Mouse (Mus musculus): ENCODE data around the gene Rhobtb3. TPM values are rescaled to one million over a fixed set of nuclear protein-coding genes. Genes with fewer than 3 reads are reported as not detected.
"Not testable (repeated sequence)": the region's sequence is repeated elsewhere in the genome, so short reads cannot be mapped to it uniquely, and the experiment has no call there.

Gene Rhobtb3
- polyA plus RNA-seq, 1 experiment from 2014 or later, result 71.3 TPM

DNA sequence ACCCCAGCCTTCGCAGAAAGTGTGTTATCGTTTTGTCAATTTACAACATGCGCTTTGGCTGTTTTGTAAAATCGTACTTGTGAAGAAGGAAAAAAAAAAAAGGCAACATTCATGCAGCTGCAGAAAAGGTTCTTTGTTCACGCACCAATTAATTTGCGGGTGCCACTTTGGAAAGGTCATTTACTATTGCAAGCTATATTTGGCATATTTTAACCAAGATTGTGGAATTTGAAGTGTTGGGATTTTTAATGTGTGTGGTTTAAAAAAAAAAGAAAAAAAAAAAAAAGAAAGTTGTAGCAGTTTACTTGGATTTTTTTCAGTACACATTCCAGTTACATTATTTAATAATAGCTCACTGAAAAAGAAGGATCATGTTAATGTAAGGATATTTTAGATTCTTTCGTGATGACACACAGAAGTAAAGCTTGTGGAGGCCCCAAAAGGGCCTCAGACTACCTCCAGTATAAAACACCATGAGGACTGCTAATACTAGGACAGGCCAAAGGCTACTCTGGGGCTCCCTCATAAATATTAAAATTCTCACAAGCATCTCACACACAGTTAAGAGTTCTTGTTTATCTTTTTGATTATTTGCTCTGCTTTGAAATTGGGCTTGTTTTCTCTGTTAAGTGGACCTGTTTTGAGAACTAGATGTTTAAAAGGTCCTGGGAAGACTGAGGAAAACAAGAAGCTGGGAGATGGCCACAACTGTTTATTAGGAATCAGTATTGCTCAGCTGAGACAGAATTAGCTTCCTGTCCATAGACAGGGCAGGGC is 507 bp upstream of the Rhobtb3 start:
- no peak for ATAC-seq (ENCODE audit: insufficient number of reproducible peaks, insufficient read depth, low FRiP score, low TSS enrichment)
- peak overlapping the region; percentile 63 for H3K4me2 ChIP-seq (replicated peaks)
- WGBS, result under 1% methylated on average over 7 of the region's 7 CpGs

DNA sequence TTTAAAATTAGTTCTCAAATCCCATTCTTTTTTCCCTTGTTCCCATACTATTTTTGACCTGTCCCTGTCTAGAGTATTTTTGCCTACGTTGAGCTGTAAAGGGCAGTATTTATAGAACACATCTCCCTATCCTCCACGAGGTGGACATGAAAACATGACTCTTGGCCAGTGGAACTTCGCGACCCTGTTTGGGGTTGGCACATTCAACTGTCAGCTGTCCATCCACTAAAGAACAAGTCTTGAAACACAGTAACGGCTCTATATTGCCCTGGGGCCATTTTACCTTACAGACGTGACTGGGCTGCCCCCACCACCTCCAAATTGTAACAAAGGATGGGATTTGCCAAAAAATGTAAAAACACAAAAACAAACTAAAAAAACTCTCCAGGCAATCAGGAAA is 994 bp downstream of the Rhobtb3 start:
- peaks cover 25% of the 10 kb centered on the region for H3K4me1 ChIP-seq
- H3K4me3 ChIP-seq, result peak overlapping the region; percentile 76
- peak overlapping the region; percentile 94 for H3K9ac ChIP-seq
- no peaks in the 10 kb centered on the region for H3K27me3 ChIP-seq
- WGBS, result under 1% methylated on average over 6 of the region's 6 CpGs
- no peaks in the 10 kb centered on the region for H3K9me3 ChIP-seq
- H3K4me2 ChIP-seq (replicated peaks), result peak overlapping the region; percentile 63
- H3K36me3 ChIP-seq, result peaks cover 18% of the 10 kb centered on the region
- no peak for ATAC-seq (ENCODE audit: insufficient number of reproducible peaks, insufficient read depth, low FRiP score, low TSS enrichment)
- peak overlapping the region; percentile 100 for H3K27ac ChIP-seq

More for the DNA sequence above, 507 bp upstream of the Rhobtb3 start:
- Histone ChIP-seq H3K4me1 (peaks cover 25% of the 10 kb centered on the region), H3K9me3 (no peaks in the 10 kb centered on the region), H3K4me3 (peak overlapping the region; percentile 76), H3K27ac (peak overlapping the region; percentile 100), H3K27me3 (no peaks in the 10 kb centered on the region), H3K36me3 (peaks cover 3% of the 10 kb centered on the region; the same call in 1 of the 2 replicates), H3K9ac (peak overlapping the region; percentile 94)

DNA sequence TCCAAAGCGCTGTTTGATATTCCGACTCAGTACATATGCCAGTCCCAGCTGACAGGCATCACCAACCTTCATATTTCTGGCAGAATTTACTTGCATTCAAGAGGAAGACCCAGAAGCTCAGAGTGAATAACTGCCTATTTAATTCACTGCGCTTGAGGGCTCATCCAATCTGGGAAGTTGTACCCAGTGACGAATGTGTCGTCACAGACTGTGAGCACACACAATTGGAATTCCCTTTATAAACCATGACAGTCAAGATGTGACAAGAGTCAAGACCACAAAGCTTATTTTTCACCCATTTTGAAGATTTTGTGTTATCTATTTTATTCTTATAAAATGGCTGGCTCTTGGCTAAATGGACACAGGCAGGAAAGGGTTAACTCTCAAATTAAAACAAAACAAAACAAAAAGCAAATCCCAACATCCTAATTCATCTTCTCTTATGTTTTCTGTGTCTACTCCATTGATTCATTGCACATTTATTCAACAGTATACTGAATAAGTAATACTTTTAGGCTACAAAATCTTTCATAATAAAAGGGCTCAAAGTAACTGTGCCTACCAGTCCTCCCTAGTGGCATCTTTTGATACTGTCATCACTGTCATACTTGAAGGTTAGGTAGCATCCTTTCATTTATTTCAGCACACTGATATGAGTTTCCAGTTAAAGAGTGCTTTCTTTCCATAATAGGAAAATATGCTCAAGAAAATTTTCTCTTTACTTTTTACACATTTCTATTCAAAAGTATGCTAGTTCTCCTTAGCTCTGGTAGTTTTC is 2.0 kb downstream of the Rhobtb3 start:
- peaks cover 24% of the 10 kb centered on the region for H3K36me3 ChIP-seq
- H3K4me1 ChIP-seq, result peaks cover 25% of the 10 kb centered on the region
- 84% methylated on average over 5 of the region's 5 CpGs for WGBS
- ATAC-seq (ENCODE audit: insufficient number of reproducible peaks, insufficient read depth, low FRiP score, low TSS enrichment), result no peak
- H3K4me2 ChIP-seq (replicated peaks), result peak overlapping the region; percentile 48
- H3K4me3 ChIP-seq, result peak overlapping the region; percentile 15
- H3K27me3 ChIP-seq, result no peaks in the 10 kb centered on the region
- H3K9me3 ChIP-seq, result no peaks in the 10 kb centered on the region
- no peak overlapping the region for H3K27ac ChIP-seq
- no peak overlapping the region for H3K9ac ChIP-seq

DNA sequence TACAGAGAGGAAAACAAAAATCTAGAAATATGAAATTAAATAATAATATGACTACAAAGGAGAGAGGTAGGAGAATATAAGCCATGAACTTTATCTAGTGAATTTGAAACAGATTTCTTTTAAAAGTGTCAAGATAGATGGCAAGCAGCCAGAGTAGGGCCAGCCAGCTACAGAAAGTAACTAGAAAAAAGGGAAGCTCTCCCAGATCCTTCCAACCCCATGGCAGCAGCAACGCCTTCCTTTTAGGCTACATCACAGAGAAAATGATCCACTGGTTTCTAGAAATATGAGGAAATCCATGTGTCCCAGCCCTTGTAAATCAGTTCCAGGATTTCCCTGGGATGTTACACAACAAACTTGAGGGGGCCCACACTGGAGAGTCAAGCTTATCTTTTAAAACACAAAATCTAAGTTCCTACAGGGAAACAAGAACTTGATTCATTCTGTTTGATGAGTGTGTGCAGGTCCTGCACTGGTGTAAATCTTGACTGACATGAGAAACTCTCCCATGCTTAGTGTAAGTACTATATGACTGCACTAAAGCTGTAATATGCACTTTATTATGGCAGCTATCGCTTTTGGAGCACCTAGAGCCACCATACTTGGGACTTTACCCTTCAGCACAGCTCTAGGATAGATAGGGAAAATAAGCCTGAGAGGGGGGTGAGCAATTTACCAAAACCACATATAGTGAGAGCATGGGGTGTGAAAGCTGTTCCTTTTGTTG is 2.8 kb downstream of the Rhobtb3 start:
- no peak overlapping the region for H3K9ac ChIP-seq
- WGBS, result 66% methylated on average over 2 of the region's 2 CpGs
- H3K27ac ChIP-seq, result no peak overlapping the region
- H3K4me3 ChIP-seq, result peak overlapping the region; percentile 15; the same call in 1 of the 2 replicates
- ATAC-seq (ENCODE audit: insufficient number of reproducible peaks, insufficient read depth, low FRiP score, low TSS enrichment), result no peak
- H3K36me3 ChIP-seq, result peaks cover 24% of the 10 kb centered on the region
- H3K4me2 ChIP-seq (replicated peaks), result peak overlapping the region; percentile 48
- no peaks in the 10 kb centered on the region for H3K27me3 ChIP-seq
- H3K4me1 ChIP-seq, result peaks cover 25% of the 10 kb centered on the region
- H3K9me3 ChIP-seq, result no peaks in the 10 kb centered on the region

DNA sequence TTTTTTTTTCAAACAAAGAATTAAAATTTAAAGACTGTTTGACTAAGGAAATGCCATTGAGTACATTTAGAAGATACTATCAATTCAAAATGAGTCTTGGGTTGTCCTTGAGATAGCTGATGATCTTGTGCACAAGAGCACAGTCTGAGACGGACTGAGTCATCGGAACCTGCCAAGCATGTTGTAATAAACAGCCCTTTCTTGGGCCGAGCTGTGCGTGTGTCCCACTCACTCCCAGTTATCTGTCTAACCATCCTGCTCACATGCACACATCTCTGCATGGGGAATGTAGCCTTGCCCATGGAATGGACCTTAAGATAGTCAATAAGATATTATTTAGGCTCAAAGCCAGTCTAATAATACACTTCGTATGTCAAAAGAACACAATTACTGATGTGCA is 4.9 kb downstream of the Rhobtb3 start:
- H3K27ac ChIP-seq, result no peak overlapping the region
- no peak overlapping the region for H3K4me3 ChIP-seq
- H3K9me3 ChIP-seq, result no peaks in the 10 kb centered on the region
- H3K9ac ChIP-seq, result no peak overlapping the region
- 93% methylated on average over 5 of the region's 5 CpGs for WGBS
- no peak for ATAC-seq (ENCODE audit: insufficient number of reproducible peaks, insufficient read depth, low FRiP score, low TSS enrichment)
- H3K27me3 ChIP-seq, result no peaks in the 10 kb centered on the region
- no peak overlapping the region for H3K4me2 ChIP-seq (replicated peaks)
- H3K36me3 ChIP-seq, result peaks cover 24% of the 10 kb centered on the region
- peaks cover 20% of the 10 kb centered on the region for H3K4me1 ChIP-seq

DNA sequence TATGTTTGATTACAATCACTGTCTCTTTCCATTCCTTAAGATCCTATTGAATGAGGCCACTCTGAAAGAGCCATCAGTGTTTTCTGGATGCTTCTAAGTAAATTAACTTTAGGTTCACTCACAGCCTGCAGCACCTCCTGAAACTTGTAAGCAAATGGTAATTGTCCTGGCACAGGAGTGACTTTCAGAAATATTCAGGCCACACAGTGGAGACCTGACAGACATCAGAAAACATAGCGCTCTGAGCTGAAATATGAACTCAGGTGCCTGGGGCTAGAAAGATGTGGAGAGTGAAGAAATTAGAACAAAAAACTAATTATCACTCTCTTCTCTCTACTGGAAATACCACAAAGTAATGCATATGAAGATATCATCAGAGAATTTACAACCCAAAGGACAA is 10.4 kb downstream of the Rhobtb3 start:
- ATAC-seq (ENCODE audit: insufficient number of reproducible peaks, insufficient read depth, low FRiP score, low TSS enrichment), result no peak
- Histone ChIP-seq H3K27me3 (no peaks in the 10 kb centered on the region), H3K9ac (no peak overlapping the region), H3K36me3 (peaks cover 31% of the 10 kb centered on the region), H3K9me3 (no peaks in the 10 kb centered on the region), H3K4me3 (no peak overlapping the region), H3K4me2 (replicated peaks) (no peak overlapping the region), H3K4me1 (peaks cover 8% of the 10 kb centered on the region; the same call in 1 of the 2 replicates), H3K27ac (no peak overlapping the region)
- WGBS, result 68% methylated on average over 1 of the region's 1 CpGs

DNA sequence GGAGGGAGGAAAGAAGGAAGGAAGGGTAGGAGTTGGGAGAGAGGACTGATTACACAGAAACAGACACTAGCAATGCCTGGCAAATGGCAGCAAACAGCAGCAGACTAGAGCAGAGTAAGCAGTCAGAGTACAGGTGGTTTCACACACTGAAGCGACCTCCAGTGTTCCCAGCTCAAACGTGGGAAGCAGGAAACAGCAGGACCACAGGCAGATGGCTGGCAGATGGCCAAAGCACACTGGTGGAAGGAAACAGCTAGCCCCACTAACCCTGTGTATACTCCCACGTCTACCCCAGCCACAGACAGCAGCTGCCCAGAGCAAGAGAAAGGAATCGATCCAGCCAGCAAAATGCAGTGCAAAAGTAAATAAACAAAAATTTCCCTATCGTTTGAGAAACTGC is 12.7 kb downstream of the Rhobtb3 start:
- Histone ChIP-seq H3K9me3 (no peaks in the 10 kb centered on the region), H3K4me2 (replicated peaks) (no peak overlapping the region), H3K36me3 (peaks cover 20% of the 10 kb centered on the region), H3K27me3 (no peaks in the 10 kb centered on the region), H3K4me1 (peaks cover 8% of the 10 kb centered on the region; the same call in 1 of the 2 replicates), H3K4me3 (no peak overlapping the region), H3K27ac (no peak overlapping the region), H3K9ac (no peak overlapping the region)
- 20% methylated on average over 5 of the region's 5 CpGs for WGBS
- peak; percentile 77 for ATAC-seq (ENCODE audit: insufficient number of reproducible peaks, insufficient read depth, low FRiP score, low TSS enrichment)

DNA sequence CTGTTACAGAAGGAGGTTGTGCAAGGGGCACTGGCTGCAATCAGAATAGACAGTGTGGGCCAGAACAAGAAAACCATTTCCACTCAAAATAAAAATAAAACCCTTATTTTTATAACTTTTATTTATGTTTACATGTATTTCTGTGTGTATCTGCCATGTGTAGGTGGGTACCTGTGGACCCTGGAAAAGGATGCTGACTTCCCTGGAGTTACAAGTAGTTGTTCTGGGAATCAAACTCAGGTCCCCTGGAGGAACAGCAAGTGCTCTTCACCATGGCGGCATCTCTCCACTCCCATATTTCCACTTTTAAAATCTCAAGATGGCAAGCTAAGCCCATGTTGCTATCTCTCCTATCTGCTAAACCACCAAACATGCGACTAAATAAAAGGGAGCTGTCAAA is 13.1 kb downstream of the Rhobtb3 start:
- H3K9ac ChIP-seq, result no peak overlapping the region
- no peak overlapping the region for H3K4me2 ChIP-seq (replicated peaks)
- peaks cover 20% of the 10 kb centered on the region for H3K36me3 ChIP-seq
- WGBS, result 86% methylated on average over 2 of the region's 2 CpGs
- H3K9me3 ChIP-seq, result no peaks in the 10 kb centered on the region
- H3K4me3 ChIP-seq, result no peak overlapping the region
- H3K27ac ChIP-seq, result no peak overlapping the region
- no peaks in the 10 kb centered on the region for H3K27me3 ChIP-seq
- ATAC-seq (ENCODE audit: insufficient number of reproducible peaks, insufficient read depth, low FRiP score, low TSS enrichment), result no peak
- peaks cover 8% of the 10 kb centered on the region; the same call in 1 of the 2 replicates for H3K4me1 ChIP-seq

DNA sequence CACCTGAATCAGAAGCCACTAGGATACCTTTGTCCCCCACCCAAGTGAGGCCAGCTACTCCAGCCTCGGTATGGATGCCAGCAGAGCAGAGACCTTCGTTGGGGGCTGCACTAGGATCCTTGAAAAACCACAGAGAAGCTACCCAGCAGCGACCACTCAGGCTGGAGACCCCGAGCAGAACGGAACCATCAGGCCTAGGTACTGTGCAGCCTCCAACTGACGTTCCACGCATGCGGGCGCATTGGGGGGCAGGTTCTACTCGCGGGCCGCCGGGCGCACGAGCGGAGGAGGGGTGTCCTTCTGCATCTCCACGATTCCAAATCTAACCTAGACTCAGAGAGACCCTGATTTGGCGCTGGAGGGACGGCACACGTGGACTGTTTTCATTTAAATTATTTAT is 13.7 kb downstream of the Rhobtb3 start:
- no peak overlapping the region for H3K27ac ChIP-seq
- no peak for ATAC-seq (ENCODE audit: insufficient number of reproducible peaks, insufficient read depth, low FRiP score, low TSS enrichment)
- WGBS, result 93% methylated on average over 20 of the region's 20 CpGs
- H3K4me3 ChIP-seq, result no peak overlapping the region
- H3K36me3 ChIP-seq, result peaks cover 20% of the 10 kb centered on the region
- H3K4me1 ChIP-seq, result peaks cover 8% of the 10 kb centered on the region; the same call in 1 of the 2 replicates
- H3K9me3 ChIP-seq, result no peaks in the 10 kb centered on the region
- no peak overlapping the region for H3K9ac ChIP-seq
- no peak overlapping the region for H3K4me2 ChIP-seq (replicated peaks)
- no peaks in the 10 kb centered on the region for H3K27me3 ChIP-seq

DNA sequence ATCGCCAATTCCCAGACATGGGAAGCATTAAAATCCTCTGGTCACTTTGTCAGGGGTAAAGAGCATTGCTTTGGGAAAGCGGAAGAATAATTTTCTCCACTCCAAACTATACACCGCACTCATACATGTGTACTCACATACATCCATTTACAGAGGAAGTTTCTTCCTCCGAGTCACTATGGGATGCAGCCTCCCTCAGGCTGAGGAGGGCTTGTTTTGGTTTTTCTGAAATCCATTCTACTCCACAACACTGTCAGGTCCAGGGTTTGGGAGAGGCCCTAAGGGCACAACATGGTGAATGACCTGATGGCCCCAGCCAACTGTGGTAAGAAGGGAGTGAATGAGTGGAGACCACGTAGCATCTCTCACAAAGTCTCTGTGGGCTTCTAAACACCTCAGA is 14.7 kb downstream of the Rhobtb3 start:
- not testable (repeated sequence) for H3K27ac ChIP-seq; H3K27me3 ChIP-seq; ATAC-seq (ENCODE audit: insufficient number of reproducible peaks, insufficient read depth, low FRiP score, low TSS enrichment); H3K9ac ChIP-seq; H3K4me1 ChIP-seq; H3K4me3 ChIP-seq; H3K9me3 ChIP-seq; H3K4me2 ChIP-seq (replicated peaks)
- H3K36me3 ChIP-seq, result peaks cover 20% of the 10 kb centered on the region
- 87% methylated on average over 5 of the region's 5 CpGs for WGBS

DNA sequence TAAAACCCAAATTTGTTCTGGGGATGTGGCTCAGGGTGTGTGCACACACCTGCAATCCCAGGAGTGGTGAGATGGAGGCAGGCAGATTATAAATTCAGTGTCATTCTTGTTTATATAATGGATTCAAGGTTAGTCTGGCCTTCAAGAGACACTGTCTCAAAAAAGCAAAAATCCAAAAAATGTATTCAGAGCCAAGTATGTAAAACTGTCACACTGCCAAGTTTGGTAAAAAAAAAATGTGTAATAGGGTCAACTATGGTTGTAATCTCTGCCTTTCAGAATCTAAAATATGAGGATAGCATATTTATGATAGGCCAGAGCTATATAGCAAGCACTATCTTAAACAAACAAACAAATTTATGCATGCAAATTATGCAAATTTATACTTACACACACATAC is 15.8 kb downstream of the Rhobtb3 start:
- no peak overlapping the region for H3K4me2 ChIP-seq (replicated peaks)
- H3K27me3 ChIP-seq, result no peaks in the 10 kb centered on the region
- no peak for ATAC-seq (ENCODE audit: insufficient number of reproducible peaks, insufficient read depth, low FRiP score, low TSS enrichment)
- H3K9me3 ChIP-seq, result no peaks in the 10 kb centered on the region
- no peak overlapping the region for H3K4me3 ChIP-seq
- H3K4me1 ChIP-seq, result peaks cover 8% of the 10 kb centered on the region; the same call in 1 of the 2 replicates
- H3K36me3 ChIP-seq, result peaks cover 20% of the 10 kb centered on the region
- H3K9ac ChIP-seq, result no peak overlapping the region
- no peak overlapping the region for H3K27ac ChIP-seq

Data from embryonic facial prominence, embryonic 12.5 days (tissue).